Mouse (Mus musculus): ENCODE data around the gene Fth1.
A peak's percentile ranks its signal among the peaks of the same experiment; 100 is the strongest.

- TF ChIP-seq EP300 (IDR thresholded peaks at IDR 0.05; ENCODE audit: insufficient read depth, low read depth, low read length), result peak; percentile 96
- TF ChIP-seq CTCF (IDR thresholded peaks at IDR 0.05; ENCODE audit: low read depth, low read length), result no peak
- no peak for TF ChIP-seq POLR2A (IDR thresholded peaks at IDR 0.05; ENCODE audit: insufficient read depth, low read length)
Measured at GRCm38 (mm10) chr19:9978431-9978951, 1.9 kb upstream of the Fth1 start.

All from ES-Bruce4 (cell line).